ENCODE assay signal across 29 mouse cellular contexts in genomic region chr2:141142266-141142665, GRCm38 (mm10).
DNase-seq lines count a peak whose midpoint lies in the region; ATAC-seq lines count a peak whose summit lies in the region.
"Had no signal": no experiment of that assay in that cellular context is flagged by ENCODE, and none has a peak within 500 bp of the region (broad histone marks: within the 10 kb centered on the region; RNA-seq: fewer than 3 reads in every experiment).

No protein-coding gene starts in this region.

- WGBS in embryonic facial prominence, embryonic 11.5 days, result 21% methylated on average over 2 of the region's 2 CpGs
- WGBS in embryonic facial prominence, embryonic 10.5 days, result 40% methylated on average over 2 of the region's 2 CpGs
- WGBS in hindbrain, embryonic 12.5 days, result 44% methylated on average over 2 of the region's 2 CpGs
- WGBS in hindbrain, embryonic 16.5 days, result 37% methylated on average over 2 of the region's 2 CpGs
- WGBS in midbrain, embryonic 12.5 days, result 52% methylated on average over 2 of the region's 2 CpGs
- WGBS in midbrain, embryonic 13.5 days, result 45% methylated on average over 2 of the region's 2 CpGs

- no peaks in the 10 kb centered on the region for H3K36me3 ChIP-seq in embryonic facial prominence, embryonic 11.5 days (replicated peaks; ENCODE audit: control insufficient read depth, insufficient read depth, low read depth, low read length)
- no peaks in the 10 kb centered on the region for H3K36me3 ChIP-seq in embryonic facial prominence, embryonic 10.5 days (replicated peaks)
- no peaks in the 10 kb centered on the region for H3K36me3 ChIP-seq in hindbrain, embryonic 12.5 days
- H3K36me3 ChIP-seq in hindbrain, embryonic 16.5 days (ENCODE audit: control insufficient read depth, insufficient read depth, low read length), result no peaks in the 10 kb centered on the region
- H3K36me3 ChIP-seq in midbrain, embryonic 12.5 days, result no peaks in the 10 kb centered on the region
- H3K36me3 ChIP-seq in midbrain, embryonic 13.5 days, result no peaks in the 10 kb centered on the region
- H3K36me3 ChIP-seq: embryonic facial prominence, embryonic 13.5 days; embryonic facial prominence, embryonic 15.5 days; forebrain, embryonic 15.5 days; G1E had no signal

- H3K4me3 ChIP-seq in embryonic facial prominence, embryonic 11.5 days (ENCODE audit: low read depth, low read length), result no peak overlapping the region
- H3K4me3 ChIP-seq in embryonic facial prominence, embryonic 10.5 days, result no peak overlapping the region
- H3K4me3 ChIP-seq in hindbrain, embryonic 12.5 days, result no peak overlapping the region
- H3K4me3 ChIP-seq in hindbrain, embryonic 16.5 days (ENCODE audit: low read length), result no peak overlapping the region
- no peak overlapping the region for H3K4me3 ChIP-seq in midbrain, embryonic 12.5 days
- H3K4me3 ChIP-seq in midbrain, embryonic 13.5 days (replicated peaks), result no peak overlapping the region
- H3K4me3 ChIP-seq: embryonic facial prominence, embryonic 13.5 days; embryonic facial prominence, embryonic 15.5 days; forebrain, embryonic 13.5 days; forebrain, embryonic 15.5 days had no signal

- H3K4me2 ChIP-seq in embryonic facial prominence, embryonic 11.5 days (ENCODE audit: low read depth, low read length), result no peak overlapping the region
- no peak overlapping the region for H3K4me2 ChIP-seq in hindbrain, embryonic 12.5 days (replicated peaks)
- H3K4me2 ChIP-seq in hindbrain, embryonic 16.5 days (ENCODE audit: low read length), result no peak overlapping the region
- no peak overlapping the region for H3K4me2 ChIP-seq in midbrain, embryonic 12.5 days (replicated peaks)
- no peak overlapping the region for H3K4me2 ChIP-seq in midbrain, embryonic 13.5 days (replicated peaks)
- H3K4me2 ChIP-seq: embryonic facial prominence, embryonic 13.5 days; embryonic facial prominence, embryonic 15.5 days; forebrain, embryonic 13.5 days; forebrain, embryonic 15.5 days had no signal

- no peaks in the 10 kb centered on the region for H3K9me3 ChIP-seq in embryonic facial prominence, embryonic 11.5 days (replicated peaks; ENCODE audit: control insufficient read depth, low read length)
- H3K9me3 ChIP-seq in embryonic facial prominence, embryonic 10.5 days, result no peaks in the 10 kb centered on the region
- no peaks in the 10 kb centered on the region for H3K9me3 ChIP-seq in hindbrain, embryonic 12.5 days (replicated peaks)
- H3K9me3 ChIP-seq in hindbrain, embryonic 16.5 days (ENCODE audit: control insufficient read depth, low read length), result no peaks in the 10 kb centered on the region
- H3K9me3 ChIP-seq in midbrain, embryonic 12.5 days, result no peaks in the 10 kb centered on the region
- no peaks in the 10 kb centered on the region for H3K9me3 ChIP-seq in midbrain, embryonic 13.5 days
- H3K9me3 ChIP-seq: embryonic facial prominence, embryonic 13.5 days; embryonic facial prominence, embryonic 15.5 days; forebrain, embryonic 13.5 days; forebrain, embryonic 15.5 days; G1E had no signal

- H3K4me1 ChIP-seq in embryonic facial prominence, embryonic 11.5 days (ENCODE audit: control insufficient read depth, insufficient read depth, low read length), result no peaks in the 10 kb centered on the region
- H3K4me1 ChIP-seq in embryonic facial prominence, embryonic 10.5 days, result peaks cover 10% of the 10 kb centered on the region
- H3K4me1 ChIP-seq in hindbrain, embryonic 12.5 days, result no peaks in the 10 kb centered on the region
- H3K4me1 ChIP-seq in hindbrain, embryonic 16.5 days (ENCODE audit: control insufficient read depth, insufficient read depth, low read depth, low read length), result no peaks in the 10 kb centered on the region
- no peaks in the 10 kb centered on the region for H3K4me1 ChIP-seq in midbrain, embryonic 12.5 days
- H3K4me1 ChIP-seq in midbrain, embryonic 13.5 days (replicated peaks), result no peaks in the 10 kb centered on the region; the same call in 1 of the 2 replicates
- H3K4me1 ChIP-seq: embryonic facial prominence, embryonic 13.5 days; embryonic facial prominence, embryonic 15.5 days; forebrain, embryonic 13.5 days; forebrain, embryonic 15.5 days had no signal

- no peak overlapping the region for H3K27ac ChIP-seq in embryonic facial prominence, embryonic 11.5 days (replicated peaks; ENCODE audit: low read depth, low read length)
- no peak overlapping the region for H3K27ac ChIP-seq in embryonic facial prominence, embryonic 10.5 days (replicated peaks)
- no peak overlapping the region for H3K27ac ChIP-seq in hindbrain, embryonic 12.5 days
- no peak overlapping the region for H3K27ac ChIP-seq in hindbrain, embryonic 16.5 days (ENCODE audit: low read depth, low read length)
- H3K27ac ChIP-seq in midbrain, embryonic 12.5 days (replicated peaks), result no peak overlapping the region
- no peak overlapping the region for H3K27ac ChIP-seq in midbrain, embryonic 13.5 days
- H3K27ac ChIP-seq: embryonic facial prominence, embryonic 13.5 days; embryonic facial prominence, embryonic 15.5 days; forebrain, embryonic 13.5 days; forebrain, embryonic 15.5 days had no signal

- no peaks in the 10 kb centered on the region for H3K27me3 ChIP-seq in embryonic facial prominence, embryonic 11.5 days (ENCODE audit: control insufficient read depth, insufficient read depth, low read length)
- no peaks in the 10 kb centered on the region for H3K27me3 ChIP-seq in embryonic facial prominence, embryonic 10.5 days (replicated peaks; ENCODE audit: low read depth, poor library complexity, severe bottlenecking)
- H3K27me3 ChIP-seq in hindbrain, embryonic 12.5 days, result no peaks in the 10 kb centered on the region
- no peaks in the 10 kb centered on the region for H3K27me3 ChIP-seq in hindbrain, embryonic 16.5 days (replicated peaks; ENCODE audit: control insufficient read depth, insufficient read depth, low read length)
- H3K27me3 ChIP-seq in midbrain, embryonic 12.5 days, result no peaks in the 10 kb centered on the region
- no peaks in the 10 kb centered on the region for H3K27me3 ChIP-seq in midbrain, embryonic 13.5 days
- H3K27me3 ChIP-seq: CH12.LX; embryonic facial prominence, embryonic 13.5 days; embryonic facial prominence, embryonic 15.5 days; forebrain, embryonic 13.5 days; forebrain, embryonic 15.5 days; Patski had no signal

- peak; percentile 56 for DNase-seq in embryonic facial prominence, embryonic 11.5 days (ENCODE audit: low spot score)
- DNase-seq in embryonic facial prominence, embryonic 10.5 days (ENCODE audit: low spot score), result no peak
- DNase-seq in retina, postnatal 1 day, result peak; percentile 22
- no peak for DNase-seq in retina, embryonic 14.5 days (ENCODE audit: low spot score)
- DNase-seq: adrenal gland, adult 8-10 months; adrenal gland, postnatal 14 days; adrenal gland, postnatal 36 days; B cell, adult 2 months; cerebellum, adult 11 months; cerebellum, adult 18-20 months; cerebellum, adult 8-10 months; cerebellum, adult 9-11 months; cerebellum, postnatal 14 days; cerebellum, postnatal 36 days; embryo, embryonic 11 days; forebrain, postnatal 0 days had no signal

- H3K9ac ChIP-seq in embryonic facial prominence, embryonic 11.5 days (replicated peaks; ENCODE audit: low read length), result no peak overlapping the region
- H3K9ac ChIP-seq in hindbrain, embryonic 12.5 days, result no peak overlapping the region
- H3K9ac ChIP-seq in hindbrain, embryonic 16.5 days (ENCODE audit: low read depth, low read length), result no peak overlapping the region
- H3K9ac ChIP-seq in midbrain, embryonic 12.5 days (replicated peaks), result no peak overlapping the region
- H3K9ac ChIP-seq in midbrain, embryonic 13.5 days (replicated peaks), result no peak overlapping the region
- H3K9ac ChIP-seq: embryonic facial prominence, embryonic 13.5 days; embryonic facial prominence, embryonic 15.5 days; forebrain, embryonic 13.5 days; forebrain, embryonic 15.5 days; forebrain, postnatal 0 days had no signal

- ATAC-seq in embryonic facial prominence, embryonic 11.5 days (replicated peaks; ENCODE audit: insufficient number of reproducible peaks, low FRiP score, low TSS enrichment, low read depth), result peak; percentile 44; the same call in 1 of the 2 replicates
- ATAC-seq in hindbrain, embryonic 12.5 days (ENCODE audit: low FRiP score), result 0 out of 2 replicates have a peak, but pooled peaks have one; percentile 46
- ATAC-seq in hindbrain, embryonic 16.5 days, result no peak
- 0 out of 2 replicates have a peak, but pooled peaks have one; percentile 47 for ATAC-seq in midbrain, embryonic 12.5 days (ENCODE audit: low FRiP score, low read depth)
- ATAC-seq in midbrain, embryonic 13.5 days, result no peak
- ATAC-seq: activated CD4-positive, CD25-positive, alpha-beta regulatory T cell, adult 4 months; CD4-positive, CD25-positive, alpha-beta regulatory T cell, adult 4 months; forebrain, embryonic 13.5 days; forebrain, embryonic 15.5 days; forebrain, postnatal 0 days; Patski had no signal

Comparison
In these comparisons a context has a peak if more than half of its experiments do, and no peak if none do; other contexts are left out.
1. ATAC-seq: peak in embryonic facial prominence, embryonic 11.5 days (single experiment), hindbrain, embryonic 12.5 days (single experiment) and midbrain, embryonic 12.5 days (single experiment); none in hindbrain, embryonic 16.5 days (single experiment) and midbrain, embryonic 13.5 days (single experiment).
2. DNase-seq: peak in embryonic facial prominence, embryonic 11.5 days (single experiment) and retina, postnatal 1 day (single experiment); none in embryonic facial prominence, embryonic 10.5 days (single experiment) and retina, embryonic 14.5 days (single experiment).